Mouse (Mus musculus) liver, postnatal 0 days (tissue): ENCODE measurements at regions not wholly inside any gene's neighbourhood (a gene's known extent, or its start where the extent isn't known, plus 50 kb on each side); places are given as distances from the start of the nearest gene placed in this dataset.
A peak's percentile ranks its signal among the peaks of the same experiment; 100 is the strongest.

Experiments used
- ATAC-seq: fragments of 200-750 bp; cut with Nextera tagmentation; 2 replicates; pipeline ENCODE4 v1.8.0; 2017; ENCODE audit warnings: mild to moderate bottlenecking, moderate library complexity
- DNase-seq: peaks from one replicate; pipeline ENCODE4 v3.0.0-alpha.2; 2016
- H3K27ac ChIP-seq: fragments of 300-500 bp; sonication (generic); 2 replicates; pipeline ENCODE4 v1.5.1; 2014; ENCODE audit warnings: antibody characterized with exemption, moderate library complexity, mild to moderate bottlenecking, low read depth
- H3K27me3 ChIP-seq: fragments of 300-500 bp; sonication (generic); 2 replicates; pipeline ENCODE4 v1.6.1; 2014; ENCODE audit warnings: low read length, control low read depth, mixed read lengths; ENCODE audit not compliant: insufficient read depth
- H3K36me3 ChIP-seq: fragments of 300-500 bp; sonication (generic); replicated peaks from 2 replicates; pipeline ENCODE4 v1.6.1; 2014; ENCODE audit warnings: mild to moderate bottlenecking, control low read depth, low read length, moderate library complexity, mixed read lengths; ENCODE audit not compliant: insufficient read depth
- H3K4me1 ChIP-seq: fragments of 300-500 bp; sonication (generic); 2 replicates; pipeline ENCODE4 v1.6.1; 2014; ENCODE audit warnings: antibody characterized with exemption, mild to moderate bottlenecking, control low read depth; ENCODE audit not compliant: insufficient read depth
- H3K4me2 ChIP-seq: fragments of 300-500 bp; sonication (generic); 2 replicates; pipeline ENCODE4 v1.6.1; 2014; ENCODE audit warnings: low read depth, mild to moderate bottlenecking, low read length, moderate library complexity, mixed read lengths
- H3K4me3 ChIP-seq: fragments of 300-500 bp; sonication (generic); 2 replicates; pipeline ENCODE4 v1.5.1; 2014; ENCODE audit warnings: low read depth, low read length
- H3K9ac ChIP-seq: fragments of 300-500 bp; sonication (generic); replicated peaks from 2 replicates; pipeline ENCODE4 v1.6.1; 2014; ENCODE audit warnings: mild to moderate bottlenecking, moderate library complexity
- H3K9me3 ChIP-seq: fragments of 300-500 bp; sonication (generic); 2 replicates; pipeline ENCODE4 v1.6.1; 2016; ENCODE audit warnings: mild to moderate bottlenecking, control low read depth, low read length, mixed read lengths
- CTCF ChIP-seq: sonication (generic); IDR thresholded peaks from 2 replicates; pipeline ENCODE4 v1.5.1; 2016; ENCODE audit warnings: antibody characterized with exemption, low read depth
- EP300 ChIP-seq: IDR thresholded peaks from 2 replicates; pipeline ENCODE4 v1.6.1; 2016; ENCODE audit warnings: antibody characterized with exemption, low read depth, mild to moderate bottlenecking
- WGBS: fragments of 180-500 bp; shearing (Covaris S2); extraction: QIAGEN DNeasy Blood & Tissue Kit; methylation state at CpG from one replicate; pipeline ENCODE4 v1.1.7; 2014; ENCODE audit not compliant: insufficient replicate concordance; 5-methylcytosine and 5-hydroxymethylcytosine counted together

GRCm38 (mm10) chr9:116340952-116341351, 165.8 kb upstream of the Tgfbr2 start:
- Histone ChIP-seq H3K27me3 (no peaks in the 10 kb centered on the region), H3K27ac (no peak overlapping the region), H3K4me2 (no peak overlapping the region), H3K4me1 (peaks cover 25% of the 10 kb centered on the region), H3K36me3 (no peaks in the 10 kb centered on the region), H3K9me3 (peaks cover 3% of the 10 kb centered on the region; the same call in 1 of the 2 replicates), H3K9ac (no peak overlapping the region), H3K4me3 (no peak overlapping the region)
- no peak for DNase-seq
- ATAC-seq: no peak
- no peak for TF ChIP-seq EP300
- peak; percentile 59 for TF ChIP-seq CTCF

GRCm38 (mm10) chr9:116338729-116339100, 163.6 kb upstream of the Tgfbr2 start:
- Histone ChIP-seq H3K9me3 (peaks cover 3% of the 10 kb centered on the region; the same call in 1 of the 2 replicates), H3K27me3 (no peaks in the 10 kb centered on the region), H3K4me1 (peaks cover 38% of the 10 kb centered on the region), H3K4me3 (no peak overlapping the region), H3K4me2 (0 out of 2 replicates have a peak overlapping the region, but pooled peaks have one; percentile 1), H3K36me3 (no peaks in the 10 kb centered on the region), H3K27ac (peak overlapping the region; percentile 76), H3K9ac (no peak overlapping the region)
- ATAC-seq (no peak), DNase-seq (no peak)
- 81% methylated on average over 5 of the region's 5 CpGs for WGBS
- TF ChIP-seq CTCF: no peak
- TF ChIP-seq EP300: no peak

- no peaks in the 10 kb centered on the region for H3K36me3 ChIP-seq
- no peak overlapping the region for H3K4me3 ChIP-seq
- WGBS: 37% methylated on average over 5 of the region's 5 CpGs
- H3K27ac ChIP-seq: peak overlapping the region; percentile 76
- TF ChIP-seq EP300 (peak; percentile 79), CTCF (no peak)
- H3K9ac ChIP-seq: no peak overlapping the region
- H3K4me2 ChIP-seq: peak overlapping the region; percentile 1; the same call in 1 of the 2 replicates
- DNase-seq (peak; percentile 26), ATAC-seq (peak; percentile 73)
- H3K9me3 ChIP-seq: peaks cover 3% of the 10 kb centered on the region; the same call in 1 of the 2 replicates
- no peaks in the 10 kb centered on the region for H3K27me3 ChIP-seq
- peaks cover 38% of the 10 kb centered on the region for H3K4me1 ChIP-seq
These were observed 163.1 kb upstream of the Tgfbr2 start for GRCm38 (mm10) chr9:116338093-116338728.

GRCm38 (mm10) chr9:116337446-116338010, 162.4 kb upstream of the Tgfbr2 start:
- 63% methylated on average over 8 of the region's 8 CpGs for WGBS

GRCm38 (mm10) chr9:116335561-116336478, 160.7 kb upstream of the Tgfbr2 start:
- peaks cover 3% of the 10 kb centered on the region; the same call in 1 of the 2 replicates for H3K9me3 ChIP-seq
- no peaks in the 10 kb centered on the region for H3K36me3 ChIP-seq
- TF ChIP-seq EP300 (peak; percentile 43; the same call in 1 of the 2 replicates), CTCF (no peak)
- H3K4me1 ChIP-seq: peaks cover 35% of the 10 kb centered on the region
- peak overlapping the region; percentile 11; the same call in 1 of the 2 replicates for H3K4me2 ChIP-seq
- H3K27ac ChIP-seq: no peak overlapping the region
- H3K27me3 ChIP-seq: no peaks in the 10 kb centered on the region
- no peak for DNase-seq
- WGBS: 55% methylated on average over 11 of the region's 11 CpGs
- no peak for ATAC-seq
- H3K4me3 ChIP-seq: no peak overlapping the region
- no peak overlapping the region for H3K9ac ChIP-seq

More at GRCm38 (mm10) chr9:116337446-116338010, 162.4 kb upstream of the Tgfbr2 start:
- Histone ChIP-seq H3K9me3 (peaks cover 3% of the 10 kb centered on the region; the same call in 1 of the 2 replicates), H3K4me1 (peaks cover 38% of the 10 kb centered on the region), H3K27ac (peak overlapping the region; percentile 76), H3K27me3 (no peaks in the 10 kb centered on the region), H3K36me3 (no peaks in the 10 kb centered on the region), H3K4me3 (no peak overlapping the region), H3K9ac (no peak overlapping the region), H3K4me2 (no peak overlapping the region)
- ATAC-seq (no peak), DNase-seq (no peak)
- TF ChIP-seq EP300: no peak
- TF ChIP-seq CTCF: no peak

GRCm38 (mm10) chr9:116333956-116334463, 158.8 kb upstream of the Tgfbr2 start:
- peaks cover 36% of the 10 kb centered on the region for H3K4me1 ChIP-seq
- no peak for DNase-seq
- no peak overlapping the region for H3K27ac ChIP-seq
- no peaks in the 10 kb centered on the region for H3K27me3 ChIP-seq
- peaks cover 3% of the 10 kb centered on the region; the same call in 1 of the 2 replicates for H3K9me3 ChIP-seq
- no peaks in the 10 kb centered on the region for H3K36me3 ChIP-seq
- ATAC-seq: no peak
- H3K4me3 ChIP-seq: no peak overlapping the region
- 53% methylated on average over 6 of the region's 6 CpGs for WGBS
- no peak for TF ChIP-seq EP300
- TF ChIP-seq CTCF: no peak
- H3K4me2 ChIP-seq: no peak overlapping the region
- H3K9ac ChIP-seq: no peak overlapping the region
